Mouse (Mus musculus): ENCODE measurements around the gene Pes1.

DNA sequence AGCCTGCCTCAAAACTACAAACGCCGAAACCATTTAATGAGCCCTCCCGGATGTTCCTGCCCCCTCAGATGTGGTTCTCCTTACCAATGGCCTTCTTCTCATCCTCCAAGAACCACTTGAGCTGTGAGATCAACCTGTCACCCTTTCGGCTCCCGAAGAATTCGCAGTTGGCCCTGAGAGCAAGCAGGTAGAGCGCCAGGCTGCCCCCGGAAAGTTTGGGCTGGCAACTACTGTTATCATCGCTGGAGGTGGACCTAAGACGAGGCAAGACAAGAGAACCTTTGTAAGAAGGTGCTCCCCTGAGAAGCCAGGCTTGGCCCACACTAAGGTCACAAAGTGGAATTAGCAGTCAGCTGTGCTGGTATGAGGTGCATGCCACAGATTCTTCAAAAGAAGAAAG is 37.9 kb upstream of the Pes1 start:
- no peak for TF ChIP-seq POLR2A (IDR thresholded peaks at IDR 0.05; ENCODE audit: low read depth, low read length)
- TF ChIP-seq CTCF (IDR thresholded peaks at IDR 0.05; ENCODE audit: extremely low read depth, insufficient read length, insufficient replicate concordance, low read depth, low read length): no peak

Data from small intestine, adult 2 months (tissue).